Mouse (Mus musculus) heart, adult 9 months (tissue): ENCODE measurements around the gene 1700025C18Rik.
A peak's percentile ranks its signal among the peaks of the same experiment; 100 is the strongest.

Source experiments
- DNase-seq, 2 experiments: peaks; one replicate each; pipeline ENCODE4 v3.0.0; 2022; ENCODE audit warnings: low spot score in 2 of 2

The 1700025C18Rik gene

DNA sequence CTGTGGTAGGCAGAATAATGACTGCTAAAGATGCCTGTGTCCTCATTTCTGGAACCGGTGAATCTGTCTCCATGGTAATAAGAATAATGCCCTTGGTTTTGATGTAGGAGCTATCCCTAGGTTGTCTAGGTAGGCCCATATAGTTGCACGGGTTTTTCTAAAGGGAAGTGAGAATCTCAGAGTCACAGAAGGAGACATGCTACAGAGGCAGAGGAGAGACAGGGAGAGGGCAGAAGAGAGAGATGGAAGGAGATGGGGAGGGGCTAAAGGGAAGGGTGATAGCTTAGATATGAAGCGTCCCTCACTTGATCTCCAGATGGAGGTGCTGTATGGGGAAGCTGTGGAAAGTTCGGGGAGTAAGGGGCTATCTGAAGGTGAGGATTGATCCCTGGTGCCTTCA is 53.1 kb downstream of the 1700025C18Rik start:
- DNase-seq, result no peak

GRCm38 (mm10) chr2:165035058-165035431 is 55.5 kb downstream of the 1700025C18Rik start:
- DNase-seq, result no peak

DNA sequence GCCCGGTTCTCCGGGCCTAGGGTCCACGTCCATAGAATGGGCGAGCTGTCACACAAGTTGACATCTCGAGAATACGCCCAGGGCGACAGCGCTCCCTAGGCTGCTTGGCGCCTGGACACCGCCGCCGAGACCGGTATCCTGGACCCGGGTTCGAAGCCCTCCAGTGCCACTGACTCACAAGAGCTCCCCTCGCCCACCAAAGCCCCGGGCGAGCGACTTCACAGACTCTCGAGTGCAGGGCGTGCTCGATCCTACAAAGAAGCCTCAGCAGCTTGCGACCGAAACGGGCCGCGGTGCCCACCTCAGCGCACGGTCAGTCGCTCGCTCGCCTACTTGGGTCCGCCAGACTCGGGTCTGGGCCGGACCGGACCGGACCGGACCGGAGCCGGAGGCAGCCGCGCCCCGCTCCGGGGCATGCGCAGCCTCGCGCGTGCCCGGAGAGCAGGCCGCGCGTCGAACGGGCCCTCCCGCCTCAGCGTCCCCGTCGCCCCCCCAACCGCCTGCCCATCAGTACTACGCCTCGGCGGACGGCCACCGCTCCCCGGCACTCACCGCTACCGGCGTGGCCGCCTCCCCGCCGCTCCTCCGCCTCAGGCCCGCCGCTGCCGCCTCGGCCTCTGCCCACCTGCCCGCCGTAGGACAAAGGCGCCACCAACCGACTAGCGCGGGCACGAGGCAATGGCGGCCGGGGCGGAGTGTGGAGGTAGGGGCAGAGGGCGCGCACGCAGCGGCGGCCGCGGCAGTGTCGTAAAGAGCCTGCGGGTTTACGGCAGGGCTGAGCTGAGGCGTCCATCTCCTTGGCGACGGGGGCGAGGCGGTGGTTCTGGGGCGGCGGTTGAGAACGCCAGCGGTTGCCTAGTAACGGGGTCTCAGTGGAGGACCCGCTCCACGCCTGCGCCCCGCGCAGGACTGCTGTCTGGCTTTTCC is 56.2 kb downstream of the 1700025C18Rik start, which contains the start of gene Ncoa5:
Ncoa5 (minus strand) TSS at position 737 of the 927 bp plus-strand sequence.
- peak; percentile 98 to 99 for DNase-seq

DNA sequence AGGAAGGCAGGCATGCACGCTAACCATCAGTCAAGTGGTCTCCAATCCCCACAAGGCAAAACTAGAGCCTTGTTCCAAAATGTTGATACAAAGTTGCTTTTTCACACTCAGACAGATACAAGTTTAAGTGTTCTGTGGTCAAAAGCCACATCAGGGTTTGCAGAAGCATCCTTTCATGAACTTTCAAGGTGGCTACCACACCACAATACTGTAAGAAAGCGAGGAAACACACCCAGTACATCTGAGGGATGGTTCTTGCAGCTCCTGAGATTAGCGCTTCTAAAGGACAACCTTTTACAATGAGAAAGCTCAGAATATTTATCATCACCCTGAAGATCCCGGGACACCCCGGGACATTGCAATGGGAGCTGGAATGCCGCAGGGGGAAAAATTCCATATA is 57.2 kb downstream of the 1700025C18Rik start:
- no peak for DNase-seq

DNA sequence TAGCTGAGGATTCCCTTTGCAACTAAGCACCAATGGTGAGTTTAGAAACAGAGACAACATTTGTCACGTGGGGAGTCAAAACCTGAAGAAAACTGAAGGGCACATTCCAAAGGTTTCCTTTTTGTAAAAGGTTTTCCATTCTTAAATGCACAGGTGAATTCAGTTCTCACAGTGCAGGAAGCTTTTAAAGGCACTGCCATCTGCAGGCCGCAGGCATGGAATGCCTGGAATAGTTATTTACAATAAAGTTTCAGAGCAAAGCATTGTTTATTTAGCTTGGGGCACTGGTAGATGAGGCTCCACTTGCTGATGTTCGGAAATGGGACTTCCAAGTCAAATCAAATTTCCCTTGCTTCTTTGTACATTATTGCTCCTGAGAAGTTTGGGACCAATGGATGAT is 58.0 kb downstream of the 1700025C18Rik start:
- DNase-seq, result no peak
